Mouse (Mus musculus): ENCODE measurements around the gene Chmp4b. TPM values are rescaled to one million over a fixed set of nuclear protein-coding genes. Genes with fewer than 3 reads are reported as not detected.

The Chmp4b gene
- polyA plus RNA-seq, 1 experiment from 2014 or later: 24.9 TPM

- no peak overlapping the region for H3K4me3 ChIP-seq
- H3K9ac ChIP-seq: no peak overlapping the region
- 22% methylated on average over 3 of the region's 3 CpGs for WGBS
- peaks cover 37% of the 10 kb centered on the region for H3K36me3 ChIP-seq (ENCODE audit: poor library complexity, severe bottlenecking)
- no peak for ATAC-seq
- H3K4me2 ChIP-seq: no peak overlapping the region
- H3K27me3 ChIP-seq: no peaks in the 10 kb centered on the region
- H3K9me3 ChIP-seq (replicated peaks): no peaks in the 10 kb centered on the region
- no peak overlapping the region for H3K27ac ChIP-seq
- no peaks in the 10 kb centered on the region for H3K4me1 ChIP-seq
These were observed 3.4 kb upstream of the Chmp4b start for GRCm38 (mm10) chr2:154648086-154648485.

DNA sequence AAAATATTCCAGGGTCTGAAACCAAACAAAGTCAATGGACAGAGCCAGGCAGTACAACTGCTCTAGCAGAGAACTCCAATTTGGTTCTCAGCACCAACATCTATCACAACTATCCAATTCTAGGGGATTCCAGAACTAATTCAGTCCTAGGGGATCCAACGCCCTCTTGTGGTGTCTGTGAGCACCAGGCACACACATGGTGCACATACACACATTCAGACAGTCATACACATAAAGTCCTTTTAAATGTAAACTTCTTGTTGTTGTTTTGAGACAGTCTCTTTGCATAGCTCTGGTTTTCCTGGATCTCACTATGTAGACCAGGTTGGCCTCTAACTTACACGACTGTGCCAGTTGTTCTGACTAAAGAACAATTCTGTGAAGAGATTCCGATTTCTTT is 1.1 kb upstream of the Chmp4b start:
- WGBS: 84% methylated on average over 3 of the region's 3 CpGs
- H3K36me3 ChIP-seq (ENCODE audit: poor library complexity, severe bottlenecking): peaks cover 15% of the 10 kb centered on the region
- no peak overlapping the region for H3K27ac ChIP-seq
- H3K4me1 ChIP-seq: no peaks in the 10 kb centered on the region
- H3K4me2 ChIP-seq: no peak overlapping the region
- no peak for ATAC-seq
- no peaks in the 10 kb centered on the region for H3K9me3 ChIP-seq (replicated peaks)
- no peaks in the 10 kb centered on the region for H3K27me3 ChIP-seq
- no peak overlapping the region for H3K4me3 ChIP-seq
- H3K9ac ChIP-seq: no peak overlapping the region

- Histone ChIP-seq H3K9ac (no peak overlapping the region), H3K36me3 (ENCODE audit: poor library complexity, severe bottlenecking) (no peaks in the 10 kb centered on the region), H3K27ac (no peak overlapping the region), H3K4me3 (no peak overlapping the region), H3K4me1 (peaks cover 27% of the 10 kb centered on the region), H3K4me2 (no peak overlapping the region), H3K9me3 (replicated peaks) (no peaks in the 10 kb centered on the region), H3K27me3 (no peaks in the 10 kb centered on the region)
- no peak for ATAC-seq
- WGBS: 95% methylated on average over 12 of the region's 12 CpGs
These were observed 3.5 kb downstream of the Chmp4b start for GRCm38 (mm10) chr2:154654976-154655375.

DNA sequence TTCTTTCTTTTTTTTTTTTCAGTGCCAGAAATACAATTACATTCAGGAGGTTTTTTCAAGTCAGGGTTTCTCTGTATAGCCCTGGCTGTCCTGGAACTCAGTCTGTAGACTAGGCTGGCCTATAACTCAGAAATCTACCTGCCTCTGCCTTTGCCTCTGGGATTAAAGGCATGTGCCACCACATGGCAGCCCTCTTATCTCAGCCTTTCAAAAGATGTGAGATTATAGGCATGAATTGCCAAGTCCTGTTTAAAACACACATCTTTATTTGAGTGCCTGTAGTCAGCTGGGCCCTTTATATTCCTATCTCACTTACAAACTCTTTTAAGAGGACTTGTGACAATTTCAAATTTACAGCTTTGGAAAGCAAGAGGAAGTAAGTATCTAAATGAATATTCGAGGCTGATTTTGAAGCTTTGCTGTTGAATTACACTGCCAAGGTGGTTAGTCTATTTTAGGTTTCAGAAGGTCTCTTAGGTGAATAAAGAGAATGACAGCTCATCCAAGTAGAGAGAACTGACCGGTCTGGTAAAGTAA is 4.4 kb downstream of the Chmp4b start:
- H3K9ac ChIP-seq: no peak overlapping the region
- H3K27ac ChIP-seq: no peak overlapping the region
- no peaks in the 10 kb centered on the region for H3K27me3 ChIP-seq
- peaks cover 27% of the 10 kb centered on the region for H3K4me1 ChIP-seq
- WGBS: 91% methylated on average over 2 of the region's 2 CpGs
- H3K9me3 ChIP-seq (replicated peaks): no peaks in the 10 kb centered on the region
- ATAC-seq: no peak
- peaks cover 8% of the 10 kb centered on the region for H3K36me3 ChIP-seq (ENCODE audit: poor library complexity, severe bottlenecking)
- peak overlapping the region; percentile 53; the same call in 1 of the 2 replicates for H3K4me2 ChIP-seq
- peak overlapping the region; percentile 90; the same call in 1 of the 2 replicates for H3K4me3 ChIP-seq

- peaks cover 18% of the 10 kb centered on the region for H3K36me3 ChIP-seq (ENCODE audit: poor library complexity, severe bottlenecking)
- H3K27ac ChIP-seq: peak overlapping the region; percentile 55
- peak overlapping the region; percentile 90 for H3K4me3 ChIP-seq
- H3K9ac ChIP-seq: peak overlapping the region; percentile 94
- no peaks in the 10 kb centered on the region for H3K9me3 ChIP-seq (replicated peaks)
- under 1% methylated on average over 66 of the region's 67 CpGs for WGBS
- peaks cover 27% of the 10 kb centered on the region for H3K4me1 ChIP-seq
- H3K4me2 ChIP-seq: peak overlapping the region; percentile 91
- H3K27me3 ChIP-seq: no peaks in the 10 kb centered on the region
- ATAC-seq: peak; percentile 100
These were observed 5.4 kb downstream of the Chmp4b start for GRCm38 (mm10) chr2:154656710-154657485.

DNA sequence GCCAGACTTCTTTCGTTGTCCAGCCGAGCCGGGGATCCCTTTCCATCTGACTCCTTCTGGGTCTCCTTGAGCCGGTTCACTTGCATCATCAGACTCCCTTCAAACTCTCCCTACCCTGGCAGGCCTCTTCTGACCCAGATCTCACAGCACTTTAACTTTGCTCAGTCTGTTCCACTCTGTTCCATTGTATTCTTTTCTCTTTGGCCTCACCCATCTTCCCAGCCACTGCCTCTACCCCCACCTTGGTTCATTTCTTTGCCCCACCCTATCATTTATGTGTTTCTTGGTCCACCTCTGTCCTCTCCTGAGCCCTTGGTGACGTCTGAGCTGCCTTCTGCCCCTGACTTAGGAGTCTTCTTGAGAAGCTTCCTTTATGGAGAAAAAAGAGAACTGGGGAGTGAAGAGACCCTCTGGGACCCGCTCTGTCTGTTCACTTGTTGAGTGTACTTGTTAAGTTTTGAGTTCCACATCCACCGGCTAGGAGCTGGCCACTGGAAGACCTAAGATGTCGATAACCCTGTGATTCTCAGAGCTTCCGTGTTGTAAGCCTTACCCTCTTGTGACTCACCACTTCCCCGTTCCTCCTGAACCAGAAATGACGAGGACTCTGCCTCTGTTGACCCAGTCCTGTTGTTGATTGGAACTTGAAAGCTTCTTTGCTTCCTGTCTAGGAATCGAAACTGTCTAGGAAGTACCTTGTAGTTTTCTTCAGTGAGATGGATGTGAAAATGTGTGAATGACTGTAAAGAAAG is 6.2 kb downstream of the Chmp4b start:
- peaks cover 21% of the 10 kb centered on the region for H3K36me3 ChIP-seq (ENCODE audit: poor library complexity, severe bottlenecking)
- ATAC-seq: no peak
- H3K27ac ChIP-seq: peak overlapping the region; percentile 55
- H3K4me1 ChIP-seq: peaks cover 27% of the 10 kb centered on the region
- H3K4me3 ChIP-seq: peak overlapping the region; percentile 90
- peak overlapping the region; percentile 91 for H3K4me2 ChIP-seq
- 19% methylated on average over 12 of the region's 12 CpGs for WGBS
- H3K27me3 ChIP-seq: no peaks in the 10 kb centered on the region
- H3K9ac ChIP-seq: peak overlapping the region; percentile 94
- no peaks in the 10 kb centered on the region for H3K9me3 ChIP-seq (replicated peaks)

DNA sequence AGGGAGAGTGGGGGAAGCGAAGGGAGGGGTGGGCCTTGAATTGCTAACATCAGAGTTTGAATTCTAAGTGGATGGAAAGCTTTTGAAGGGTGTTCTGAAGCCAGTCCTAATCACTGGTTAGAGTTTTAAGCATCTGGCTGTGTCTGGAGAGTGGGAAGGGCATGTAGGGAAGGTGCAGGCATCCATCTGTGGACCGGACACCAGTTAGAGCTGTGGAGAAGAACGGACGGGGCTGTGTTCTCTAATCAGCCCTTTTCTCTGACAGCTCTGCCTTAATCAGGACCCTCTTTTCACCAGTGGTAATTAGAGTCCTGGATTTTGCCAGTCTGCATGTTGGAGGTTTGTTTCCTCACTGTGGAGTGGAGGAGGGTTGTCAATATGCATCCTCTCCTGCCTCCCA is 7.6 kb downstream of the Chmp4b start:
- no peak overlapping the region for H3K27ac ChIP-seq
- peaks cover 27% of the 10 kb centered on the region for H3K4me1 ChIP-seq
- H3K9ac ChIP-seq: peak overlapping the region; percentile 94
- peak overlapping the region; percentile 90 for H3K4me3 ChIP-seq
- peak overlapping the region; percentile 91 for H3K4me2 ChIP-seq
- WGBS: 61% methylated on average over 4 of the region's 4 CpGs
- no peak for ATAC-seq
- H3K36me3 ChIP-seq (ENCODE audit: poor library complexity, severe bottlenecking): peaks cover 21% of the 10 kb centered on the region
- no peaks in the 10 kb centered on the region for H3K9me3 ChIP-seq (replicated peaks)
- H3K27me3 ChIP-seq: no peaks in the 10 kb centered on the region

GRCm38 (mm10) chr2:154659531-154660074 is 8.1 kb downstream of the Chmp4b start:
- Histone ChIP-seq H3K27ac (no peak overlapping the region), H3K4me1 (peaks cover 27% of the 10 kb centered on the region), H3K27me3 (no peaks in the 10 kb centered on the region), H3K9ac (peak overlapping the region; percentile 94; the same call in 1 of the 2 replicates), H3K4me3 (peak overlapping the region; percentile 90), H3K36me3 (ENCODE audit: poor library complexity, severe bottlenecking) (peaks cover 21% of the 10 kb centered on the region), H3K4me2 (peak overlapping the region; percentile 91), H3K9me3 (replicated peaks) (no peaks in the 10 kb centered on the region)
- no peak for ATAC-seq
- WGBS: 88% methylated on average over 4 of the region's 5 CpGs

DNA sequence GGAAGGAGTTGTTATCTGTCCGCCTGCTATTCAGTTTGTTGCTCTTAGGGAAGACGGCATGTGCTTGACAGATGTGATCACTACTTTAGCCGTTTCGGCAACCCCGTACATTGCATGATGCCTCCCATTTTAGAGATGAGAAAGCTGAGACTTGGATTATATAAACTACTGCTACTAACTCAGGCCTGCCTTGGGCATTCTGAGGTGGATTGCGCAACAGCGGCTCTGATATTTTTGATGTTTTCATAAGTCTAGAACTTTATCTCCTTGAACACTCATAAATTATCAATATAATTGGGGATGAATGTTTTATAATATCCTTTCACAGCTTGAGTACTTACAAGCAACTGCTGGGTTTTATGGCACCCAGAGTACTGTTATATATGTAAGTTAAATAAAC is 17.2 kb downstream of the Chmp4b start:
- H3K4me3 ChIP-seq: no peak overlapping the region
- WGBS: 96% methylated on average over 7 of the region's 7 CpGs
- H3K9me3 ChIP-seq (replicated peaks): no peaks in the 10 kb centered on the region
- H3K27me3 ChIP-seq: no peaks in the 10 kb centered on the region
- H3K27ac ChIP-seq: no peak overlapping the region
- no peak overlapping the region for H3K4me2 ChIP-seq
- no peak for ATAC-seq
- H3K4me1 ChIP-seq: 0 out of 2 replicates have a peak, but pooled peaks cover 9% of the 10 kb centered on the region
- peaks cover 14% of the 10 kb centered on the region; the same call in 1 of the 2 replicates for H3K36me3 ChIP-seq (ENCODE audit: poor library complexity, severe bottlenecking)
- no peak overlapping the region for H3K9ac ChIP-seq

DNA sequence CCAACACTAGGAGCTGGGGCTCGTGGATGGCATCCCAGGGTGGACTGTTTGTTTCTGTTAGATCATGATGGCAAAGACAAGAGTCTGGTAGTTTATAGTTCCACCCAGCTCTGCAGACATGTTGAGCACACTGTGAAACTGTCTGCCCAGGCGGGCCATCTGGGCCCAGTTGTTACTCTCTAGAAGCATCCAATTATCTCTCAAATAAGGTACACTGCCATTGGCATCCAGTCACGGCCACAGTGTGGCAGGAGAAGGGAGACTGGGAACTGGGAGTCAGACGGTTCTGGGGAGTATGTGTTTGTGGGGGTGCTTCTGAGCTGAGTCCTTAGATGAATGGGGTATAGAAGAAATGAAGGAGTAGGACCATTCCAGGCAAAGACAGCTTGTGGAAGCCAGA is 18.6 kb downstream of the Chmp4b start:
- Histone ChIP-seq H3K36me3 (ENCODE audit: poor library complexity, severe bottlenecking) (peaks cover 14% of the 10 kb centered on the region; the same call in 1 of the 2 replicates), H3K4me3 (no peak overlapping the region), H3K4me1 (peaks cover 15% of the 10 kb centered on the region), H3K27me3 (no peaks in the 10 kb centered on the region), H3K4me2 (no peak overlapping the region), H3K9me3 (replicated peaks) (no peaks in the 10 kb centered on the region), H3K9ac (no peak overlapping the region), H3K27ac (peak overlapping the region; percentile 54; the same call in 1 of the 2 replicates)
- ATAC-seq: no peak
- WGBS: 86% methylated on average over 4 of the region's 4 CpGs

- H3K27ac ChIP-seq: no peak overlapping the region
- H3K9me3 ChIP-seq (replicated peaks): no peaks in the 10 kb centered on the region
- H3K4me1 ChIP-seq: peaks cover 21% of the 10 kb centered on the region
- H3K9ac ChIP-seq: no peak overlapping the region
- peaks cover 21% of the 10 kb centered on the region; the same call in 1 of the 2 replicates for H3K36me3 ChIP-seq (ENCODE audit: poor library complexity, severe bottlenecking)
- H3K4me3 ChIP-seq: no peak overlapping the region
- ATAC-seq: no peak
- no peaks in the 10 kb centered on the region for H3K27me3 ChIP-seq
- H3K4me2 ChIP-seq: no peak overlapping the region
- 78% methylated on average over 4 of the region's 4 CpGs for WGBS
These were observed 19.2 kb downstream of the Chmp4b start for GRCm38 (mm10) chr2:154670741-154671140.

DNA sequence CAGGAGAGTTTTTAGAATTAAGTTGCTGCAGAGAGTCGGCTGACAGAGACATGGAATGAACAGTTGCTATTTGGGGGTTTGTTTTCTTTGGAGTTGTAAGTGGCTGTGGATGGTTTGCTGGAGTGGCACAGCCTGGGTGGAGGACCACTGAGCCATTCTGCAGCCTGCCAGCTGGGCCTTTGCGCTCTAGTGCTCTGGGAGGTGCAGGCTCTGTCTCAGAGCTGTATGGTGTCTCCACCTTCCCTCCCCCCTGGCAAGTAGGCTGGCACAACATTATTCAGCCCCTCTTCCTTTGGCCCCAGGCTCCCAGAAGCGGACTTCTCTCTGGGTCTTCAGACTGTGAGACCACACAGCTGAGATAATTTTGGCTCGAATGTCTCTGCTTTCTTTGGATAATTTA is 22.5 kb downstream of the Chmp4b start:
- WGBS: 84% methylated on average over 4 of the region's 4 CpGs
- Histone ChIP-seq H3K9ac (no peak overlapping the region), H3K4me1 (peaks cover 44% of the 10 kb centered on the region), H3K36me3 (ENCODE audit: poor library complexity, severe bottlenecking) (peaks cover 21% of the 10 kb centered on the region; the same call in 1 of the 2 replicates), H3K27me3 (no peaks in the 10 kb centered on the region), H3K27ac (no peak overlapping the region), H3K4me2 (no peak overlapping the region), H3K4me3 (no peak overlapping the region), H3K9me3 (replicated peaks) (no peaks in the 10 kb centered on the region)
- no peak for ATAC-seq
